Mouse (Mus musculus): Measurements from ENCODE around the gene Gm21822.
"Not testable (repeated sequence)": the region's sequence is repeated elsewhere in the genome, so short reads cannot be mapped to it uniquely, and the experiment has no call there.

The Gm21822 gene

DNA sequence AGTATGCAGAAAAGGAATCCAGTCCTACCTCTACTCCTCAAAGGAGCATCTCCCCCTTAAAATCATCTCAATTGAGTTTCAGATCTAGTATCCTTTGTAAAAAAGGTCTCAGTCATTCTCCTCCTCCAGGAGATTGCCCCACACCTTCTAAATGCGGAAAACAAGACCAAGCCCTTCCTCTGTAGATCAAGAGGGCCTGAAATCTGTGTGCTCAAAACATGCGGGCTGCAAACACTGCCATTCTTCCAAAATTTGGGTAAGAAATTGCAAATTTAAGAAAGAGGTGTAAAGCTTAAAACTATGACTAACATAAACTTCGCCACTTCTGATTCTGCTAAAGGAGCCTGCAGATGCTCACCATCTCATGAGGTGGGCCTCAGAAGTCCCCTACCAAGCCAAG, at the start of gene Gm21822:
Gene Gm21822, plus strand, starts transcription at position 301 of the 400 bp plus-strand sequence.
- DNase-seq (ENCODE audit: low spot score), result not testable (repeated sequence)

Measured in urinary bladder, postnatal 25 days (tissue).